Mouse (Mus musculus) intestine, embryonic 14.5 days (tissue): ENCODE data around the gene Vmp1. TPM values are rescaled to one million over a fixed set of nuclear protein-coding genes. Genes with fewer than 3 reads are reported as not detected.

ENCODE experiments used
- ATAC-seq: fragments of 200-750 bp; cut with Nextera tagmentation; replicated peaks from 2 replicates; pipeline ENCODE4 v1.8.0; 2017; ENCODE audit warnings: low read depth, moderate number of reproducible peaks, moderate TSS enrichment, moderate library complexity; ENCODE audit not compliant: low FRiP score, low TSS enrichment
- DNase-seq: peaks from one replicate; pipeline ENCODE4 v3.0.0-alpha.2; 2018; ENCODE audit warnings: low spot score
- H3K27ac ChIP-seq: fragments of 300-500 bp; sonication (generic); 2 replicates; pipeline ENCODE4 v1.5.1; 2014; ENCODE audit warnings: low read depth, mild to moderate bottlenecking, control low read depth
- H3K27me3 ChIP-seq: fragments of 300-500 bp; sonication (generic); replicated peaks from 2 replicates; pipeline ENCODE4 v1.6.1; 2014; ENCODE audit warnings: low read length, control low read depth; ENCODE audit not compliant: control insufficient read depth, insufficient read depth
- H3K36me3 ChIP-seq: fragments of 300-500 bp; sonication (generic); 2 replicates; pipeline ENCODE4 v1.6.1; 2014; ENCODE audit warnings: low read length, control low read depth; ENCODE audit not compliant: control insufficient read depth, insufficient read depth
- H3K4me1 ChIP-seq: fragments of 300-500 bp; sonication (generic); replicated peaks from 2 replicates; pipeline ENCODE4 v1.6.1; 2014; ENCODE audit warnings: low read length, control low read depth, mixed read lengths; ENCODE audit not compliant: control insufficient read depth, insufficient read depth
- H3K4me2 ChIP-seq: fragments of 300-500 bp; sonication (generic); 2 replicates; pipeline ENCODE4 v1.6.1; 2014; ENCODE audit warnings: low read length
- H3K4me3 ChIP-seq: fragments of 300-500 bp; sonication (generic); 2 replicates; pipeline ENCODE4 v1.5.1; 2014; ENCODE audit warnings: low read depth, low read length, control low read depth, mixed read lengths
- H3K9ac ChIP-seq: fragments of 300-500 bp; sonication (generic); 2 replicates; pipeline ENCODE4 v1.6.1; 2014; ENCODE audit warnings: mild to moderate bottlenecking, low read length
- H3K9me3 ChIP-seq: fragments of 300-500 bp; sonication (generic); 2 replicates; pipeline ENCODE4 v1.6.1; 2016; ENCODE audit warnings: low read length, control low read depth; ENCODE audit not compliant: control insufficient read depth
- WGBS: fragments of 180-500 bp; shearing (Covaris S2); extraction: QIAGEN DNeasy Blood & Tissue Kit; methylation state at CpG from one replicate; pipeline ENCODE4 v1.1.7; 2014; 5-methylcytosine and 5-hydroxymethylcytosine counted together
- polyA plus RNA-seq: library from polyadenylated mRNA; unstranded; fragments of >200 nt; fragmentation: Nextera tagmentation; extraction: Ambion mirVana; gene quantifications from 2 replicates; pipeline ENCODE4 v1.2.1, GENCODE M21; 2014

Vmp1 gene
- polyA plus RNA-seq, 1 experiment from 2014 or later = 133 TPM

GRCm38 (mm10) chr11:86584898-86585597 lies 98.6 kb downstream of the Vmp1 start:
- Histone ChIP-seq H3K27me3 (no peaks in the 10 kb centered on the region), H3K9ac (peak overlapping the region; percentile 91), H3K27ac (peak overlapping the region; percentile 97), H3K9me3 (no peaks in the 10 kb centered on the region), H3K36me3 (peaks cover 5% of the 10 kb centered on the region), H3K4me2 (peak overlapping the region; percentile 74), H3K4me1 (peaks cover 14% of the 10 kb centered on the region), H3K4me3 (peak overlapping the region; percentile 53)
- no peak for ATAC-seq
- 60% methylated on average over 7 of the region's 7 CpGs for WGBS
- DNase-seq = no peak

GRCm38 (mm10) chr11:86583990-86584897 lies 99.4 kb downstream of the Vmp1 start:
- Histone ChIP-seq H3K36me3 (peaks cover 5% of the 10 kb centered on the region), H3K27me3 (no peaks in the 10 kb centered on the region), H3K4me3 (peak overlapping the region; percentile 53), H3K27ac (no peak overlapping the region), H3K4me1 (peaks cover 14% of the 10 kb centered on the region), H3K4me2 (peak overlapping the region; percentile 74), H3K9ac (peak overlapping the region; percentile 91; the same call in 1 of the 2 replicates), H3K9me3 (no peaks in the 10 kb centered on the region)
- DNase-seq = no peak
- no peak for ATAC-seq
- 83% methylated on average over 14 of the region's 14 CpGs for WGBS

GRCm38 (mm10) chr11:86583313-86583825 lies 100.3 kb downstream of the Vmp1 start:
- Histone ChIP-seq H3K4me1 (peaks cover 21% of the 10 kb centered on the region), H3K4me2 (no peak overlapping the region), H3K36me3 (peaks cover 5% of the 10 kb centered on the region), H3K27me3 (no peaks in the 10 kb centered on the region), H3K9ac (no peak overlapping the region), H3K9me3 (no peaks in the 10 kb centered on the region), H3K27ac (no peak overlapping the region), H3K4me3 (no peak overlapping the region)
- WGBS = 91% methylated on average over 3 of the region's 3 CpGs
- ATAC-seq (no peak), DNase-seq (no peak)

GRCm38 (mm10) chr11:86582543-86583260 lies 100.9 kb downstream of the Vmp1 start:
- 85% methylated on average over 7 of the region's 7 CpGs for WGBS
- Histone ChIP-seq H3K4me3 (no peak overlapping the region), H3K4me2 (no peak overlapping the region), H3K27me3 (no peaks in the 10 kb centered on the region), H3K9me3 (no peaks in the 10 kb centered on the region), H3K4me1 (peaks cover 16% of the 10 kb centered on the region), H3K36me3 (peaks cover 5% of the 10 kb centered on the region), H3K9ac (no peak overlapping the region), H3K27ac (peak overlapping the region; percentile 78)
- no peak for DNase-seq
- no peak for ATAC-seq

- DNase-seq = no peak
- ATAC-seq = no peak
- Histone ChIP-seq H3K9me3 (no peaks in the 10 kb centered on the region), H3K27me3 (no peaks in the 10 kb centered on the region), H3K4me1 (peaks cover 16% of the 10 kb centered on the region), H3K4me2 (peak overlapping the region; percentile 11; the same call in 1 of the 2 replicates), H3K4me3 (no peak overlapping the region), H3K36me3 (peaks cover 5% of the 10 kb centered on the region), H3K9ac (no peak overlapping the region), H3K27ac (peak overlapping the region; percentile 78)
- 88% methylated on average over 12 of the region's 12 CpGs for WGBS
These were observed 101.6 kb downstream of the Vmp1 start for GRCm38 (mm10) chr11:86581943-86582542.

GRCm38 (mm10) chr11:86581250-86581753 lies 102.3 kb downstream of the Vmp1 start:
- no peaks in the 10 kb centered on the region for H3K27me3 ChIP-seq
- no peak overlapping the region for H3K9ac ChIP-seq
- DNase-seq (no peak), ATAC-seq (peak; percentile 45)
- no peak overlapping the region for H3K4me3 ChIP-seq
- peak overlapping the region; percentile 11; the same call in 1 of the 2 replicates for H3K4me2 ChIP-seq
- H3K9me3 ChIP-seq = no peaks in the 10 kb centered on the region
- WGBS = 52% methylated on average over 11 of the region's 11 CpGs
- peaks cover 20% of the 10 kb centered on the region for H3K4me1 ChIP-seq
- peak overlapping the region; percentile 78 for H3K27ac ChIP-seq
- peaks cover 5% of the 10 kb centered on the region for H3K36me3 ChIP-seq

- Histone ChIP-seq H3K27ac (peak overlapping the region; percentile 78), H3K4me3 (no peak overlapping the region), H3K9me3 (no peaks in the 10 kb centered on the region), H3K27me3 (no peaks in the 10 kb centered on the region), H3K9ac (no peak overlapping the region), H3K36me3 (peaks cover 5% of the 10 kb centered on the region), H3K4me2 (0 out of 2 replicates have a peak overlapping the region, but pooled peaks have one; percentile 2), H3K4me1 (peaks cover 19% of the 10 kb centered on the region)
- no peak for DNase-seq
- WGBS = 77% methylated on average over 9 of the region's 9 CpGs
- peak; percentile 71 for ATAC-seq
These were observed 103.1 kb downstream of the Vmp1 start for GRCm38 (mm10) chr11:86580319-86581113.
